Mouse (Mus musculus) ES-Bruce4 (cell line): Measurements from ENCODE around the gene Diras1.

Experiments
- CTCF ChIP-seq: IDR thresholded peaks from one replicate; pipeline ENCODE4 v1.8.1; 2011; ENCODE audit warnings: low read depth, low read length
- POLR2A ChIP-seq: IDR thresholded peaks from one replicate; pipeline ENCODE4 v1.8.1; 2011; ENCODE audit warnings: low read length; ENCODE audit not compliant: insufficient read depth

DNA sequence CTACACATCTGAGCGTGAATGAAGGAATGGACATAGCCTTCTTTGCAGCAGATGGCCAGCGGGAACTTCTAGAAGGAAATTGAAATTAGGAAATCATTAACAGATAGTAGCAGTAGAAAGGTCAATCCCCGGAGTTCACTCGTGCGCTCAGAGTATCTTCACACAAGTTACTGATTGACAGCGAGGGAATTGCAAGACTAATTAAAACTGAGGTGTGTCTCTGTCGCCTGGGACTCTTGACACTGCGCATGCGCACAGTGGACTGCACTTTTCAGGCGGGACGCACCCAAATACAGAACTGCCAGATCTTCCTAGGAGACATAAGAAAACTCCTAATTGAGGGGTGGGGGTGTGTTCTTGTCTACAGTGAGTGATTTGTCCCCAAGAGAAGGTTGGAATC, 50.0 kb downstream of the Diras1 start:
- TF ChIP-seq POLR2A (no peak), CTCF (no peak)
